Mouse (Mus musculus): ENCODE measurements around the gene Tent5b.
"Not testable (repeated sequence)": the region's sequence is repeated elsewhere in the genome, so short reads cannot be mapped to it uniquely, and the experiment has no call there.

Tent5b gene

DNA sequence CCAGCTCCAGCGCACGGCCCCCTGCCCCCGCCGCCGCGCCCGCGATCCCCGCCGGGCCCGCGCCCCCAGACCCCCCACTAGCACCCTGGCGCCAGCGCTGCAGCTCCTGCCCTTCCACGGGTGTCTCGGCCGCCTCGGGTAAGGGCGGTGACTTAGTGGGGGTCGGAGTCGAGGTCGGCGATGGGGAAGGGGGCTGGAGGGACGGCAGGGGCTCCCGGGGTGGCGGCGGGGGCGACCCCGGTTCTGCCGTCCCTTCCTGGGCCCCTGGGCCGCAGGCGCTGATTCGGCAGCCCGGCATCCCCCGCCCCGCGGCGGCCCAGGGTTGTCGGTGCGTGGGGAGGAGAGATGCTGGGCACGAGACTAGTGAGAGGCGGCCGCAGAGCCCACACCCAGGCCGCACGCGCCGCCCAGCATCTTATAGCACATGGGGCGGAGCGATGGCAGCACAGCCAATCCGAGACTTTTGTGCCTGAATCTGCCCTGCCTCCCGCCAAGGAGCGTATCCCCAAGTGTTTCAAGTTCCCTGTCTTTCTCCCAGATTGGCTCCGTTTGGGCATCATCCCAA is 18.3 kb downstream of the Tent5b start, which contains the start of gene Trnp1:
Gene Trnp1 (minus strand): TSS at position 391 of the 565 bp plus-strand sequence.
- DNase-seq (ENCODE audit: extremely low spot score, low spot score) = peak; percentile 81

DNA sequence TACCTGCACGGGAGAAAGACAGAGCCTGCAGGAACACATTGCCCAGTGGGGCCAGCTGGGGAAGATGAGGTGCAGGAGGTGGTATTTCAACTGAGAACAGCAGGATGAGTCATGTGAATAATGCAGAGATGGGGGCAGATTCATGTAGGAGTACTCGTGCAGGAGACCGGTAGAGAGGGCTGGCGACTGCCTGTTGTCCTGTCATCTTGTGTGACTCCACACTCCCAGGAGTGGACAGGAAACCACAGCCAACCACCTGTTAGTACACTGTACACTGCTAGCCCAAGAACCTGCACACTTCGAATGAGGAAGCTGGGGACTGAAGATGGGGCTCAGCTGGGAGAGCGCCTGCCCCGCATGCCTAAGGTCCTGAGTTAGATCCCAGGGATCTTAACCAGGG is 21.6 kb downstream of the Tent5b start:
- DNase-seq (ENCODE audit: extremely low spot score, low spot score) = no peak

DNA sequence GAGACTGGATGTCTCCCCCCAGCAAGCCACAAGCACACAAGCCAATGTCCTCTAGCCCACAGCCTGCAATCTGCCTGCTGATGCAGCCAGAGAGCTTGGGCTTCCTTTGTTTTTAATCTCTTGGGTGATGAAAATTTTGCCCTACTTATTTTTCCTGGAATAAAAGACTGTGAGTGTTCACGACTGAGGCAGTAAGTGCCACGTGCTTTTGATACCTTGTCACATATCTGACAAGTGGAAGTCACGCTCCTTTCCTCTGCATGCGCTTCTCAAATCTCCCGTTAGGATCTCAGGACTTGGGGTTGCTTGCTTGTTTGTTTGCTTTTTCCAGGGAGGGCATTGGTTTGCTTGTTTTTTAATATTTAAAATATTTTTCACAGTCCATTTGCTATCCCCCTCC is 24.4 kb downstream of the Tent5b start:
- no peak for DNase-seq (ENCODE audit: extremely low spot score, low spot score)

GRCm38 (mm10) chr4:133504755-133505485 is 25.0 kb downstream of the Tent5b start:
- DNase-seq (ENCODE audit: extremely low spot score, low spot score) = no peak

DNA sequence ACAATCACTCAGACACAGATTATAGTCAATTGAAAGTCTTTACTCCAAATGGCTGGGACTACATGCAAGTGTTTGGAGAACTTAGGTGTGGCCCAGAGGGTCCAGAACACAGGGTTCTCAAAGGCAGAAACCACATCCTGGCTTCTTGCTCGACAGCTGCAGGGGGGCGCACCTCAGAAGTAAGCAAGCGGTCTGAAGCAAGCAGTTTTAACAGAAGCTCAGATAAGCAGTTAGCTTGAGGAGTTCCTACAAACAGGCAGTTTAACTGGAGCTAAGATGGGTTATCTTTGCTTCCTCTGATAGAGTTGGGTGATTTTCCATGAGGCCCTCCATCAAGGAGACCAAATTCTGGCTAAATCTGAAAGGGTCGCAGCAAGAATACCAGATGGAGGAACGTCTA is 26.6 kb downstream of the Tent5b start:
- no peak for DNase-seq (ENCODE audit: extremely low spot score, low spot score)

GRCm38 (mm10) chr4:133508990-133509389 is 29.1 kb downstream of the Tent5b start:
- DNase-seq (ENCODE audit: extremely low spot score, low spot score) = no peak

- no peak for DNase-seq (ENCODE audit: extremely low spot score, low spot score)
Observed at GRCm38 (mm10) chr4:133511050-133511449, 31.1 kb downstream of the Tent5b start.

DNA sequence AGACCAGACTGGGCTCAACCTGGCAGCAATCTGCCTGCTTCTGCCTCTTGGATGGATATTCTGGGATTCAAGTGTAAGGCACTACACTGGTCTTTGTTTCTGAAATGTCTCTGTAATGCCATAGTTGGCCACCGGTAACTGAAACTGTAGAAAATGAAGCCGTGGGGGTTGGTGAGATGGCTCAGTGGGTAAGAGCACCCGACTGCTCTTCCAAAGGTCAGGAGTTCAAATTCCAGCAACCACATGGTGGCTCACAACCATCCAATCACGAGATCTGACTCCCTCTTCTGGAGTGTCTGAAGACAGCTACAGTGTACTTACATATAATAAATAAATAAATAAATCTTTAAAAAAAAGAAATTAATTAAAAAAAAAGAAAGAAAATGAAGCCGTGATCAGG is 32.6 kb downstream of the Tent5b start:
- not testable (repeated sequence) for DNase-seq (ENCODE audit: extremely low spot score, low spot score)

- DNase-seq (ENCODE audit: extremely low spot score, low spot score) = peak; percentile 73
Observed at GRCm38 (mm10) chr4:133512972-133513371, 33.0 kb downstream of the Tent5b start.

DNA sequence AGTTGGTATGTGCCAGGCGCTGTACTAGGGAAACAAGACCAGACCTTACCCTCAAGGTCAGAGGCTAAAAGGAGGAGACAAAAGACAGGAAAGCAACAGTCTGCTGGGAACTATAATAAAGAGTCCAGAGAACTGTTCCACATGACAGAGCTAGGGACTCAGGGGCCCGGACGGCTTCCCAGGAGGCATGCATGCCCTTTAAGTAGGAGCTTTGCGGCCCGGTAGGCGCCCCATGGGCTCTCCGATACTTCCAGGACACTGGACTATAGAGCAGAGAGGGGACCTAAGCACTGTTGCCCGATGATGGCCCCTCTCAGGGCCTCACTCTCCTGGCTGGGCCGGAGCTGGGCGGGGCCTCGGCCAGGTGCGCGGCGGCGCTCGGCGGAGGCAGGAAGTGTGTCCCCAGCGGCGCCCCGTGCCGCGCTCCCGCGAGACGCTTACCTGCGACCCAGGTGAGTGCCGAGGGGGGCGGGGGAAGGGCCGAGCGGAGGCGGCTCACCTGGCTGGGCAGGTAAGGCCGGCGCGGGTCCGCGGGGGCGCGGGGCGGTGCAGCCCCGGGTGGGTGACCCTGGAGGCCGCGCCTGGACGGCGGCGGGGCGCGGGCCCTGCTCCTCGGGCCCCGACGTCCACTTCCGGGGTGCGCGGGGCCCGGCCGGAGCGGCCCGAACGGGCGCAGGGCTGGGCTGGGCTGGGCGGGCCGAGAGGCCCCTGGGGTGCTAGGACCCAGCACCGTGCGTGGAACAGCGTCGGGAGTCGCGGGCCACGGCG is 38.9 kb downstream of the Tent5b start, which contains the start of gene Kdf1:
Gene Kdf1 (plus strand): TSS at position 363 of the 768 bp plus-strand sequence.
- no peak for DNase-seq (ENCODE audit: extremely low spot score, low spot score)

DNA sequence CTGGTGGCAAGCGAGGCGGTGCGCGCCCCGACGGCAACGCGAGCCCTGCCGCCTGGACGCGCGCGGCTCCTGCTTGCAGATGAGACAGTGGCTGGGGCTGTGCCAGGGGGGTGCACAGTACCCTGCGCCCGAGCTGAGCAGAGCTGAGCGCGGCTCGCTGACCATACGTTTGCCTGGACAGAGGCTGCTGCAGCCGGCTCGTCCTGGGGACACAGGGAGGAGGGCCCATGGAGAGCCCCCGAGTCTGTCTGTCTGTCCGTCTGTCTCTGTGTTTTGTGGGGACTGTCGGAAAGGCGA is 39.4 kb downstream of the Tent5b start:
- DNase-seq (ENCODE audit: extremely low spot score, low spot score) = no peak

DNA sequence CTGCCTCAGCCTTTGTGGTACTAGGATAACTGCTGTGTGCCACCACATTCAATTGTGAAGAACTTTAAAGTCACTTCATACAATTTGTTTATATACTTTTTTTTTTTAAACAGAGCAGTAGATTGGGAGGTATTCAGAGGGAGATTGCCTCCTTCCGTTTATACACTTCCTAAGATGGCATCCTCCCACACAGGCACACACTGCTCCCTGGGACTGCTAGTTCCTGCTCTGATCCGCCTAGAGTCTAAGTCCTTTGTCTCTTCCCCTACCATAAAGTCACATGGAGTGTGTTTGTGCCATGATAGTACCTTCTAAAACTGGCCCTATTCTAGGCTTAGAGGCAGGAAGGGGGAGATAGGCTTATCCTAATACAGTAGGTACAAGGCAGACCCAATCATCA is 41.6 kb downstream of the Tent5b start:
- no peak for DNase-seq (ENCODE audit: extremely low spot score, low spot score)

GRCm38 (mm10) chr4:133527788-133528187 is 47.9 kb downstream of the Tent5b start:
- DNase-seq (ENCODE audit: extremely low spot score, low spot score) = no peak

GRCm38 (mm10) chr4:133532777-133533176 is 52.8 kb downstream of the Tent5b start:
- DNase-seq (ENCODE audit: extremely low spot score, low spot score) = no peak

- DNase-seq (ENCODE audit: extremely low spot score, low spot score) = no peak
Observed at GRCm38 (mm10) chr4:133536081-133536480, 56.1 kb downstream of the Tent5b start.

DNA sequence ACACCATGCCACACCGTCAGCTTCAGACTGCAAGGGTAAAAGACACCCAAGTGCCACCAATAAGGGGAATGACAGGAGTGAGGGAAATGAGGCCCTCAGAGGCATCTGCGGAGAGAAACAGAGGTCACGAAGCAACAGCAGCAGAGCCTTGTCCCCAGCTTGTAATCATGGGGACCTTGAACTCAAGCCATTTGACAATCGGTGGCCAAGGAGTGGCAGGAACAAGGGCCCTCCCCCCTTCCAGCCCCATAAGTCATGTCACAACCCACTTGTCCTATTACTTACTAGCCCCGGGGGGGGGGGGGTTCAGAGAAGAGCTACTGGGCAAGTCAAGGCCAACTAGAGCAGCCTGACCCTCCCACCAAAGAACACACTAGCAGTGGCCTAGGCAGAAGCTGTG is 56.7 kb downstream of the Tent5b start:
- DNase-seq (ENCODE audit: extremely low spot score, low spot score) = no peak
